Mouse (Mus musculus): Measurements from ENCODE around the gene Gramd1a. TPM values are rescaled to one million over a fixed set of nuclear protein-coding genes. Genes with fewer than 3 reads are reported as not detected.
A peak's percentile ranks its signal among the peaks of the same experiment; 100 is the strongest.

The Gramd1a gene
- polyA plus RNA-seq, 1 experiment, result 64.9 TPM

DNA sequence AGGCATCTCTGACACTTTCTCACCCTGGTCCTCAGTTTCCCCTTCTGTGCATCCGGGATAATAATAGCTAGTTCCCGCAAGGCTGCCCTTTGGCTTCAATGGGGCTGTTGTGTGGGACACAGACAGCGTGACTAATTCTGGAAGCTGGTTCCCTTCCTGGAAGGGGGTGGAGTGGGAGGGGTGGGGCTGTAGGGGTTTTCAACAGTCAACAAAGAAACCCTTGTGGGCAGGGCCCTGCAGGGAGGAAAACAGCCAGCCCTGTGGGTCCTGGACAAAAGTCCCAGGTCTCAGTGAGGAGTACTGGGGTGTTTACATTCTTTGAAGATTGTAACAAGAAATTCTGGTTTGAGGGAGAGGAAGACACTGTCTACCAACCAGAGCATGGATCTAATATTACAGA, 70.5 kb downstream of the Gramd1a start:
- peaks cover 3% of the 10 kb centered on the region; the same call in 1 of the 2 replicates for H3K4me1 ChIP-seq (ENCODE audit: control insufficient read depth, insufficient read depth, insufficient read length, low read length)
- H3K27me3 ChIP-seq (ENCODE audit: control insufficient read depth, insufficient read depth, low read length), result no peaks in the 10 kb centered on the region
- H3K4me3 ChIP-seq (ENCODE audit: low read depth, low read length), result no peak overlapping the region
- 0 out of 2 replicates have a peak overlapping the region, but pooled peaks have one; percentile 8 for H3K27ac ChIP-seq (ENCODE audit: insufficient read depth, low read depth, low read length)
- TF ChIP-seq POLR2A (IDR thresholded peaks at IDR 0.05; ENCODE audit: low read depth, low read length), result no peak
- TF ChIP-seq CTCF (IDR thresholded peaks at IDR 0.05; ENCODE audit: extremely low read depth, insufficient read length, insufficient replicate concordance, low read depth, low read length), result no peak
- H3K36me3 ChIP-seq (ENCODE audit: control insufficient read depth, insufficient read depth, low read length), result no peaks in the 10 kb centered on the region
- 18% methylated on average over 3 of the region's 3 CpGs for WGBS

DNA sequence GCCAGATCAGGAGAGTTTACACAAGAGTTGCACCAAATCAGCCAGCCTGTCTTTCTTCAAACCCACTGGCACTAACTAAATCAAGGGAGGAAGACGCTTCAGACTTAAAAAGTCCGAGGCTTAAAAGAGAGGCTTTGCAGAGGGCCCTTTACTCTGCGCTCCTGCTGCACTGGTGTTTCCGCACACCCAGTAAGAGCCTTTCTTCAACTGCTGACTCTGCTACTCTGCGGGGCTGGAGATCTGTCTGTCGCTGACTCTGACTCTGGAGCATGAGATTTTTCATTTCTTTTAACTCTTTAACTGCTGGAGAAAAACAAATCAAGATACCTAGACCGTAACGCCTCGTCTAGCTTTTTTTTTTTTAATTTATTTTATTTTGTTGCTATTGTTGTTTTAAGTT, 71.6 kb downstream of the Gramd1a start:
- H3K4me1 ChIP-seq (ENCODE audit: control insufficient read depth, insufficient read depth, insufficient read length, low read length), result peaks cover 3% of the 10 kb centered on the region; the same call in 1 of the 2 replicates
- WGBS, result 73% methylated on average over 9 of the region's 9 CpGs
- H3K36me3 ChIP-seq (ENCODE audit: control insufficient read depth, insufficient read depth, low read length), result no peaks in the 10 kb centered on the region
- no peak overlapping the region for H3K27ac ChIP-seq (ENCODE audit: insufficient read depth, low read depth, low read length)
- no peaks in the 10 kb centered on the region for H3K27me3 ChIP-seq (ENCODE audit: control insufficient read depth, insufficient read depth, low read length)
- TF ChIP-seq CTCF (IDR thresholded peaks at IDR 0.05; ENCODE audit: extremely low read depth, insufficient read length, insufficient replicate concordance, low read depth, low read length) (no peak), POLR2A (IDR thresholded peaks at IDR 0.05; ENCODE audit: low read depth, low read length) (no peak)
- no peak overlapping the region for H3K4me3 ChIP-seq (ENCODE audit: low read depth, low read length)

DNA sequence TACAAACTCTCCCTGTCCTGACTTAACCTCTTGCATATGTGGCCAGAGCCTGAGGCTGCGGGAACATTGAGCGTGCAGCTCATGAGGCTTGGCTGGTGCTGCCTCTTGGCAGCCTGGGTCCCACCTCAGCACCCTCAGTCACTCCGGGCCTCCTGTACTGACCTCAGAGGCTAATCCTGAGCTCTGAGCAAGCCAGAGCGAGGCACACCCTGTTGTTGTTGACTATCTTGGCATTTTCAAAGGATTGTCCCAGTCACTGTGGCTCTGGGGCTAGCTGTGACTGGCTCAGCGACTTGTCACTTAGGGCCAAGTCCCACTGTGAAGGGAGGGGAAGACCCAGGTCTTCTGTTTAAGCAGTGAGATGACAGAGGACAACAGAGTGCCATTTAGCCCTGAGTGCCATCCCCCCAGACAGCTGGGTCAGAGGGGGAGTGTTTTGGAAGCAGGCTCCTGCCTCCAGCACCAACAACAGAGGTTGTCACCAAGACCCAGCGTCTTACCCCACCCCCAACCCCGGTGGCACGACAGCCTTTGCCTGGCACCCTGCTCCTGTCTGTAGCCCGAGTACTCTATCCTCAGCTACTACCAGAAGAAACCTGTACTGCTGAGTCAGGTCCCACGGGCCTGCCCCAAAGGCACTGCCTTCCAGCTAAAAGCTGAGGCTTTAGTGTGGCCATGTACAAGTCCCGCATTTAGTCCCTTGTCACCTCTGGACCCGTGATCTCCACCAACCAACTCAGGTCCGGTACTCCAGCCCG, 72.7 kb downstream of the Gramd1a start:
- 77% methylated on average over 14 of the region's 14 CpGs for WGBS
- H3K27ac ChIP-seq (ENCODE audit: insufficient read depth, low read depth, low read length), result no peak overlapping the region
- no peaks in the 10 kb centered on the region for H3K4me1 ChIP-seq (ENCODE audit: control insufficient read depth, insufficient read depth, insufficient read length, low read length)
- TF ChIP-seq POLR2A (IDR thresholded peaks at IDR 0.05; ENCODE audit: low read depth, low read length) (no peak), CTCF (IDR thresholded peaks at IDR 0.05; ENCODE audit: extremely low read depth, insufficient read length, insufficient replicate concordance, low read depth, low read length) (no peak)
- H3K27me3 ChIP-seq (ENCODE audit: control insufficient read depth, insufficient read depth, low read length), result no peaks in the 10 kb centered on the region
- H3K36me3 ChIP-seq (ENCODE audit: control insufficient read depth, insufficient read depth, low read length), result no peaks in the 10 kb centered on the region
- no peak overlapping the region for H3K4me3 ChIP-seq (ENCODE audit: low read depth, low read length)

DNA sequence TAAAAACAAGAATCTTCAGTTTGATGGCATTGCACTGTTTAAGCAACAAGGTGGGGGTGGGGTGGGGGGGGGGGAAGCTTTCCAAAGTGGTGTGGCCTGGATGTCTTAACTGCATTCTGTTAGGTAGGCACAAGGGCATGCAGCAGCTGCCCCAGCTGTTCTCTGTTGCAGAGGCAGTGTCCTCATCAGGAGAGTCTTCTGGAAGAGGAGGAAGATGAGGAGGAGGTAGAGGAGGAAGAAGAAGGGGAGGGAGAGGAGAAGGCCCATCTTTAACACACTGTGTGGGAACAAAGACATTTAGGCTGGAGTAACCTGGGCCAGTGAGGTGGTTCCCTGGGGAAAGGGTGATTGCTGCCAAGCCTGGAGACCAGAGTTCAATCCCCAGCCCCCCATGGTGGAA, 73.6 kb downstream of the Gramd1a start:
- TF ChIP-seq POLR2A (IDR thresholded peaks at IDR 0.05; ENCODE audit: low read depth, low read length), result no peak
- TF ChIP-seq CTCF (IDR thresholded peaks at IDR 0.05; ENCODE audit: extremely low read depth, insufficient read length, insufficient replicate concordance, low read depth, low read length), result no peak
- no peak overlapping the region for H3K27ac ChIP-seq (ENCODE audit: insufficient read depth, low read depth, low read length)
- H3K4me1 ChIP-seq (ENCODE audit: control insufficient read depth, insufficient read depth, insufficient read length, low read length), result no peaks in the 10 kb centered on the region
- no peaks in the 10 kb centered on the region for H3K27me3 ChIP-seq (ENCODE audit: control insufficient read depth, insufficient read depth, low read length)
- H3K36me3 ChIP-seq (ENCODE audit: control insufficient read depth, insufficient read depth, low read length), result no peaks in the 10 kb centered on the region
- no peak overlapping the region for H3K4me3 ChIP-seq (ENCODE audit: low read depth, low read length)

GRCm38 (mm10) chr7:31081106-31081505, 74.6 kb downstream of the Gramd1a start:
- no peaks in the 10 kb centered on the region for H3K4me1 ChIP-seq (ENCODE audit: control insufficient read depth, insufficient read depth, insufficient read length, low read length)
- TF ChIP-seq CTCF (IDR thresholded peaks at IDR 0.05; ENCODE audit: extremely low read depth, insufficient read length, insufficient replicate concordance, low read depth, low read length), result no peak
- TF ChIP-seq POLR2A (IDR thresholded peaks at IDR 0.05; ENCODE audit: low read depth, low read length), result no peak
- H3K4me3 ChIP-seq (ENCODE audit: low read depth, low read length), result no peak overlapping the region
- H3K27ac ChIP-seq (ENCODE audit: insufficient read depth, low read depth, low read length), result no peak overlapping the region
- H3K27me3 ChIP-seq (ENCODE audit: control insufficient read depth, insufficient read depth, low read length), result no peaks in the 10 kb centered on the region
- 80% methylated on average over 1 of the region's 1 CpGs for WGBS
- no peaks in the 10 kb centered on the region for H3K36me3 ChIP-seq (ENCODE audit: control insufficient read depth, insufficient read depth, low read length)

DNA sequence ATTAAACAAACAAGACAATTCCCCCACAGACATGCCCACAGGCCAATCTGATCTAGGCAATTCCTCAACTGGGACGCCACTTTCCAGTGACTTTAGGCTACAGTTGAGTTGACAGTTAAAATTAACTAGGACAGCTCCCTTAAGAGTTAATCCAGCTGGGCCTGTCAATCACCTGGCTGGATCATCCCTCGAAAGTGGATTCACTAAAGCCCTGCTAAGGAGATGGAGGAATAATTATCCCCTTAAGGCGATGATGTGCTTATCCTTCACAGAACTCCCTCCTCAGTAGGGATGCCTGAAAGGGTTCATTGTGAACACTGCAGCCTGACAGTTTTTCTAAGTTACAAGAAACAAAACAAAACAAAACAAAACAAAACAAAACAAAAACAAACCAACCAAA, 75.1 kb downstream of the Gramd1a start:
- H3K4me1 ChIP-seq (ENCODE audit: control insufficient read depth, insufficient read depth, insufficient read length, low read length), result no peaks in the 10 kb centered on the region
- WGBS, result 76% methylated on average over 3 of the region's 3 CpGs
- no peak for TF ChIP-seq CTCF (IDR thresholded peaks at IDR 0.05; ENCODE audit: extremely low read depth, insufficient read length, insufficient replicate concordance, low read depth, low read length)
- TF ChIP-seq POLR2A (IDR thresholded peaks at IDR 0.05; ENCODE audit: low read depth, low read length), result no peak
- H3K27me3 ChIP-seq (ENCODE audit: control insufficient read depth, insufficient read depth, low read length), result no peaks in the 10 kb centered on the region
- H3K36me3 ChIP-seq (ENCODE audit: control insufficient read depth, insufficient read depth, low read length), result no peaks in the 10 kb centered on the region
- no peak overlapping the region for H3K4me3 ChIP-seq (ENCODE audit: low read depth, low read length)
- no peak overlapping the region for H3K27ac ChIP-seq (ENCODE audit: insufficient read depth, low read depth, low read length)

Other genes starting within 250 kb of the Gramd1a start
- 0.48 and 0.52 TPM in 2 replicates for gene Mag, start 241.0 kb downstream of the Gramd1a start, polyA plus RNA-seq (2012; rRNA removed)
- 0.76 and 58.9 TPM in 2 replicates for gene Hamp2, start 231.2 kb downstream of the Gramd1a start, polyA plus RNA-seq (2012; rRNA removed)
- gene Hamp, start 211.9 kb downstream of the Gramd1a start, polyA plus RNA-seq (2012; rRNA removed), result 0.65 TPM in 1 of 2 replicates, not detected in the other
- 78.9 and 162 TPM in 2 replicates for gene Usf2, start 199.1 kb downstream of the Gramd1a start, polyA plus RNA-seq (2012; rRNA removed)
- gene Lsr, start 182.4 kb downstream of the Gramd1a start, polyA plus RNA-seq (2012; rRNA removed), result 267 and 816 TPM in 2 replicates
- 4.4 and 9.8 TPM in 2 replicates for gene Fam187b, start 182.1 kb downstream of the Gramd1a start, polyA plus RNA-seq (2012; rRNA removed)
- gene Fxyd5, start 113.4 kb downstream of the Gramd1a start, polyA plus RNA-seq (2012; rRNA removed), result 24.8 and 31.8 TPM in 2 replicates
- 2.0 and 2.6 TPM in 2 replicates for gene Fxyd7, start 104.4 kb downstream of the Gramd1a start, polyA plus RNA-seq (2012; rRNA removed)
- 35.6 and 41.4 TPM in 2 replicates for gene Fxyd1, start 98.7 kb downstream of the Gramd1a start, polyA plus RNA-seq (2012; rRNA removed)
- 2.5 and 3.0 TPM in 2 replicates for gene Lgi4, start 96.6 kb downstream of the Gramd1a start, polyA plus RNA-seq (2012; rRNA removed)
- 22.7 and 60.7 TPM in 2 replicates for gene Fxyd3, start 79.2 kb downstream of the Gramd1a start, polyA plus RNA-seq (2012; rRNA removed)
- 4.2 and 27.5 TPM in 2 replicates for gene Hpn, start 40.6 kb downstream of the Gramd1a start, polyA plus RNA-seq (2012; rRNA removed)
- gene Scn1b, start 28.9 kb downstream of the Gramd1a start, polyA plus RNA-seq (2012; rRNA removed), result 11.1 and 19.6 TPM in 2 replicates
- not detected in 2 replicates for gene Scgb2b2, start 134.6 kb upstream of the Gramd1a start, polyA plus RNA-seq (2012; rRNA removed)
- gene Scgb1b2, start 135.9 kb upstream of the Gramd1a start, polyA plus RNA-seq (2012; rRNA removed), result not detected in 2 replicates
- not detected in 2 replicates for gene Scgb2b3, start 206.2 kb upstream of the Gramd1a start, polyA plus RNA-seq (2012; rRNA removed)
- not detected in 2 replicates for gene Scgb1b3, start 219.7 kb upstream of the Gramd1a start, polyA plus RNA-seq (2012; rRNA removed)

Measured in small intestine, adult 2 months (tissue).